10 mouse cellular contexts compared by ENCODE assay signal in the genomic region with DNA sequence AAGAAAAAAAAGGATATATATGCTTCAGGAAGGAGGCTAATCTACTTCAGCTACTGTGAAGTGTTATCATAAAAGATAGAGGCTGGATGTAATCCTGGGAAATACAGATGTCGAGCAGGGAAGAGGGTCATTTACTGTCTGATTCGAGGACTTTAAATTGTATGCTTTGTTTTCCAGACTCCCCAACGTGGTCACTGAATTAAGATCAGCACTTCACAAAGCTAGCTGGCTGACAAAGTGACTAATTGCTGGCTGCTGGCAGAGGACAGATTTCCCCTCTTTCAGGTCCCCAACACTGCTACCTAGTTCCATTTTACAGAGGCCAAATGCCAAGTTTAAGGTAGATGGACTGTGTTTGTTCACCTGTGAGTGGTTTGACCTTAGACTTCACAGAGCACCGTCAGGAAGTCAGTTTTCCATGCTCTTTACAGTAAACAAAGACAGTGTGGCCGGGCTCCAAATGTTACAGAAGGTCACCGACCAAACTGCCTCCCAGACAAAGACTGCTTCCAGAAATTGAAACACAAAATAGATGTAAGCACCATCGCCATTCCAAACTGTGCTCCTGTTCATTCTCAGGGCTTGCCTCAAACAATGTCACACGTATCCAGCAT.
DNase-seq lines count a peak whose midpoint lies in the region; ATAC-seq and TF ChIP-seq lines count a peak whose summit lies in the region.
"Had no signal": no experiment of that assay in that cellular context is flagged by ENCODE, and none has a peak within 500 bp of the region (broad histone marks: within the 10 kb centered on the region; RNA-seq: fewer than 3 reads in every experiment).

No protein-coding gene starts in this region.

- TF ChIP-seq POLR2A in liver, adult 2 months (IDR thresholded peaks at IDR 0.05; ENCODE audit: extremely low read depth, insufficient read depth, low read length) = no peak

- no peak overlapping the region for H3K4me3 ChIP-seq in liver, adult 2 months (ENCODE audit: insufficient read depth, low read depth, low read length)
- H3K4me3 ChIP-seq in liver, embryonic 11.5 days (ENCODE audit: low read depth, low read length) = no peak overlapping the region
- H3K4me3 ChIP-seq in forebrain, embryonic 15.5 days = no peak overlapping the region
- no peak overlapping the region for H3K4me3 ChIP-seq in hindbrain, embryonic 14.5 days (replicated peaks; ENCODE audit: low read length)
- H3K4me3 ChIP-seq: gastrocnemius, adult 2 months had no signal

- ATAC-seq in liver, embryonic 11.5 days (replicated peaks; ENCODE audit: low FRiP score) = no peak; the same call in 1 of the 2 replicates
- ATAC-seq in forebrain, embryonic 15.5 days (replicated peaks) = no peak
- no peak for ATAC-seq in hindbrain, embryonic 14.5 days (ENCODE audit: low FRiP score)
- no peak for ATAC-seq in cerebellum, adult (ENCODE audit: insufficient number of reproducible peaks, low FRiP score, low TSS enrichment)

- H3K9ac ChIP-seq in liver, adult 2 months (ENCODE audit: low read depth, low read length) = no peak overlapping the region
- H3K9ac ChIP-seq in liver, embryonic 11.5 days (ENCODE audit: low read depth, low read length) = no peak overlapping the region
- no peak overlapping the region for H3K9ac ChIP-seq in forebrain, embryonic 15.5 days (replicated peaks)
- no peak overlapping the region for H3K9ac ChIP-seq in hindbrain, embryonic 14.5 days

- DNase-seq in liver, adult 2 months (ENCODE audit: extremely low read depth, low read depth, low spot score) = peak; percentile 69
- no peak for DNase-seq in liver, embryonic 11.5 days (ENCODE audit: low spot score)
- DNase-seq in hindbrain, embryonic 14.5 days (ENCODE audit: low spot score) = no peak
- peak; percentile 16 to 27 for DNase-seq in lung, postnatal 4 days
- DNase-seq in left cerebral cortex, postnatal 4 days = no peak
- DNase-seq in ovary, adult 18-20 months (ENCODE audit: low spot score) = no peak
- DNase-seq: cerebellum, adult 11 months; gastrocnemius, adult 2 months had no signal

- H3K27me3 ChIP-seq in liver, adult 2 months (ENCODE audit: control insufficient read depth, insufficient read depth, low read length) = no peaks in the 10 kb centered on the region
- no peaks in the 10 kb centered on the region for H3K27me3 ChIP-seq in liver, embryonic 11.5 days (replicated peaks; ENCODE audit: control insufficient read depth, insufficient read depth, low read length)
- no peaks in the 10 kb centered on the region for H3K27me3 ChIP-seq in forebrain, embryonic 15.5 days
- no peaks in the 10 kb centered on the region for H3K27me3 ChIP-seq in hindbrain, embryonic 14.5 days (ENCODE audit: control insufficient read depth, insufficient read depth, low read length)

- peaks cover 7% of the 10 kb centered on the region for H3K4me1 ChIP-seq in liver, adult 2 months (ENCODE audit: control insufficient read depth, insufficient read depth, low read length)
- H3K4me1 ChIP-seq in liver, embryonic 11.5 days (replicated peaks; ENCODE audit: control insufficient read depth, insufficient read depth, low read length) = no peaks in the 10 kb centered on the region
- peaks cover 29% of the 10 kb centered on the region for H3K4me1 ChIP-seq in forebrain, embryonic 15.5 days
- peaks cover 21% of the 10 kb centered on the region for H3K4me1 ChIP-seq in hindbrain, embryonic 14.5 days (replicated peaks; ENCODE audit: control insufficient read depth, insufficient read depth, low read length)

- intact Hi-C loops in left cerebral cortex, postnatal 4 days (cut with DNase I) = no loop called here

- WGBS in liver, adult 2 months = 5% methylated on average over 8 of the region's 8 CpGs
- 40% methylated on average over 8 of the region's 8 CpGs for WGBS in liver, embryonic 11.5 days
- 32% methylated on average over 8 of the region's 8 CpGs for WGBS in forebrain, embryonic 15.5 days
- 29% methylated on average over 8 of the region's 8 CpGs for WGBS in hindbrain, embryonic 14.5 days

- H3K9me3 ChIP-seq in liver, embryonic 11.5 days (ENCODE audit: control insufficient read depth, low read length) = no peaks in the 10 kb centered on the region
- no peaks in the 10 kb centered on the region for H3K9me3 ChIP-seq in forebrain, embryonic 15.5 days
- no peaks in the 10 kb centered on the region for H3K9me3 ChIP-seq in hindbrain, embryonic 14.5 days (ENCODE audit: control insufficient read depth, low read length)

- H3K27ac ChIP-seq in liver, adult 2 months (replicated peaks; ENCODE audit: insufficient read depth, low read depth, low read length) = no peak overlapping the region
- H3K27ac ChIP-seq in liver, embryonic 11.5 days (ENCODE audit: low read depth, low read length) = no peak overlapping the region
- H3K27ac ChIP-seq in forebrain, embryonic 15.5 days (replicated peaks) = peak overlapping the region; percentile 66
- peak overlapping the region; percentile 4 for H3K27ac ChIP-seq in hindbrain, embryonic 14.5 days
- H3K27ac ChIP-seq: gastrocnemius, adult 2 months had no signal

- no peak overlapping the region for H3K4me2 ChIP-seq in liver, embryonic 11.5 days
- H3K4me2 ChIP-seq in forebrain, embryonic 15.5 days (replicated peaks) = no peak overlapping the region
- H3K4me2 ChIP-seq in hindbrain, embryonic 14.5 days (replicated peaks) = no peak overlapping the region

- no peak for TF ChIP-seq CTCF in liver, adult 2 months (IDR thresholded peaks at IDR 0.05; ENCODE audit: low read depth, low read length)

- H3K36me3 ChIP-seq in liver, adult 2 months (ENCODE audit: control insufficient read depth, insufficient read depth, low read length) = no peaks in the 10 kb centered on the region
- H3K36me3 ChIP-seq in liver, embryonic 11.5 days (ENCODE audit: control insufficient read depth, insufficient read depth, low read length) = no peaks in the 10 kb centered on the region
- H3K36me3 ChIP-seq in forebrain, embryonic 15.5 days = no peaks in the 10 kb centered on the region
- H3K36me3 ChIP-seq in hindbrain, embryonic 14.5 days (replicated peaks; ENCODE audit: control insufficient read depth, insufficient read depth) = no peaks in the 10 kb centered on the region

- H3K79me2 ChIP-seq in liver, adult 2 months (ENCODE audit: control insufficient read depth, insufficient read depth, low read length) = no peaks in the 10 kb centered on the region

Comparison
In these comparisons a context has a peak if more than half of its experiments do, and no peak if none do; other contexts are left out.
1. DNase-seq: peak in liver, adult 2 months (single experiment) and lung, postnatal 4 days (2 of 2); none in liver, embryonic 11.5 days (single experiment), hindbrain, embryonic 14.5 days (single experiment), left cerebral cortex, postnatal 4 days (single experiment) and ovary, adult 18-20 months (single experiment).
2. H3K27ac ChIP-seq: peak in forebrain, embryonic 15.5 days (single experiment) and hindbrain, embryonic 14.5 days (single experiment); none in liver, adult 2 months (single experiment) and liver, embryonic 11.5 days (single experiment).